Mouse (Mus musculus): ENCODE measurements around the gene Nme7.

Gene Nme7

GRCm38 (mm10) chr1:164389743-164390142 lies 85.8 kb downstream of the Nme7 start:
- no peak for DNase-seq

GRCm38 (mm10) chr1:164392176-164392575 lies 88.3 kb downstream of the Nme7 start:
- peak; percentile 11 to 31 for DNase-seq

- no peak for DNase-seq
These were observed 91.3 kb downstream of the Nme7 start for GRCm38 (mm10) chr1:164395131-164395780.

GRCm38 (mm10) chr1:164397672-164398071 lies 93.8 kb downstream of the Nme7 start:
- DNase-seq = no peak

GRCm38 (mm10) chr1:164399578-164399977 lies 95.7 kb downstream of the Nme7 start:
- no peak for DNase-seq

- DNase-seq = no peak
These were observed 101.5 kb downstream of the Nme7 start for GRCm38 (mm10) chr1:164405385-164405802.

- DNase-seq = no peak
These were observed 102.6 kb downstream of the Nme7 start for GRCm38 (mm10) chr1:164406506-164406905.

- no peak for DNase-seq
These were observed 104.7 kb downstream of the Nme7 start for GRCm38 (mm10) chr1:164408655-164409054.

- DNase-seq = no peak
These were observed 107.4 kb downstream of the Nme7 start for GRCm38 (mm10) chr1:164411306-164411705.

GRCm38 (mm10) chr1:164412906-164413305 lies 109.0 kb downstream of the Nme7 start:
- no peak for DNase-seq

- no peak for DNase-seq
These were observed 109.7 kb downstream of the Nme7 start for GRCm38 (mm10) chr1:164413608-164414007.

- no peak for DNase-seq
These were observed 111.4 kb downstream of the Nme7 start for GRCm38 (mm10) chr1:164415347-164415751.

- DNase-seq = no peak
These were observed 112.9 kb downstream of the Nme7 start for GRCm38 (mm10) chr1:164416692-164417394.

GRCm38 (mm10) chr1:164417604-164418003 lies 113.7 kb downstream of the Nme7 start:
- no peak for DNase-seq

- DNase-seq = no peak
These were observed 114.4 kb downstream of the Nme7 start for GRCm38 (mm10) chr1:164418320-164418719.

- no peak for DNase-seq
These were observed 115.5 kb downstream of the Nme7 start for GRCm38 (mm10) chr1:164419401-164419800.

- DNase-seq = no peak
These were observed 116.9 kb downstream of the Nme7 start for GRCm38 (mm10) chr1:164420623-164421354.

GRCm38 (mm10) chr1:164426227-164426626 lies 122.3 kb downstream of the Nme7 start:
- DNase-seq = no peak

GRCm38 (mm10) chr1:164427777-164428176 lies 123.9 kb downstream of the Nme7 start:
- DNase-seq = no peak

- DNase-seq = no peak
These were observed 124.7 kb downstream of the Nme7 start for GRCm38 (mm10) chr1:164428644-164429043.

GRCm38 (mm10) chr1:164432649-164433048 lies 128.7 kb downstream of the Nme7 start:
- DNase-seq = no peak

- no peak for DNase-seq
These were observed 130.1 kb downstream of the Nme7 start for GRCm38 (mm10) chr1:164434049-164434448.

GRCm38 (mm10) chr1:164436749-164437148 lies 132.8 kb downstream of the Nme7 start:
- DNase-seq = no peak

- DNase-seq = no peak
These were observed 136.3 kb downstream of the Nme7 start for GRCm38 (mm10) chr1:164440230-164440629.

Measured in cerebellum, postnatal 10 days (tissue).